Mouse (Mus musculus): ENCODE measurements around the gene Nipsnap2.
"Not testable (repeated sequence)": the region's sequence is repeated elsewhere in the genome, so short reads cannot be mapped to it uniquely, and the experiment has no call there.

Nipsnap2 gene

DNA sequence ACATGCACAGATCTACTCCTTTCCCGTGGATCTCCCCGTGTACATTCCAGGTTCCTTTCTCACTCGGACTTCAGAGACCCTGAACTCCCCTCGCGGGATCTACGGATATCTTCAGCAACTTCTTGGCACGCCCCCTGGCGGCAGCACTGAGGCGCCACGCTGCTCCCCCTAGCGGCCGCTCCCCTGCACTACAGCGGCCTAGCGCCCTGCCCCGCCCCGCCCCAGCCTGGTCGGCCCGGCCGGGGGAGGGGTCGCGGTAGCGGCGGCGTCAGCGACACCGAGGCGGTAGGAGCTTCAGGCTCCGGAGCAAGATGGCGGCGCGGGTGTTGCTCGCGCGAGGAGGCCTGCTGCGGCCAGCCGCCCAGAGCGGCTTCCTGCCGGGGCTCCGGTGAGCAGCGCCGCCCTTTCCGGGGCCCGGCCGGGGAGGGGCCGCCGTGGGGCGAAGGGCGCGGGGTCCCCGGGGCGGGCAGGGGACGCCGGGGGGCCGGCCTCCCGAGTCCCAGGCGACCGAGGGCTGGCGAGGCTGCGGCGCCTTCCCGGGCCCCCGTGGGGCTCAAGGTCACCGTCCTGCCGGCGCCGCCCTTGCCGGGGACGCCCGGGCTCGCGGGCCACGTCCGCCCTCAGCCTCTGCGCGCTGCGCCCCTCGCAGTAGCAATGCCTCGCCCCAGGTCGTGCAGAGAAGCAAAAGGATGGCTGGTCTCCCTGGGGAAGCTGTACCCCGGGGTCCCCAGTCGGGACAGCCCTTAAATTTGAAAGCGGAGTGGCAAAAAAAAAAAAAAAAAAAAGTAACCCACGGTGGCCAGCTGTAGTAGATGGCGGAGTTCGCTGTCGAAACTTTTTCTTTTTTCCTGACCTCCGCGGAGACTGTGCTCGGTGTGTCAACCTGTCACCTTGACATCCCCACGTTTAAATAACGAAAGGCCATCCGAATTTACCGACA, at the start of gene Nipsnap2:
Gene Nipsnap2 (plus strand): TSS at position 230 of the 940 bp plus-strand sequence.
- peak; percentile 55 for DNase-seq (ENCODE audit: low read depth, low spot score)

DNA sequence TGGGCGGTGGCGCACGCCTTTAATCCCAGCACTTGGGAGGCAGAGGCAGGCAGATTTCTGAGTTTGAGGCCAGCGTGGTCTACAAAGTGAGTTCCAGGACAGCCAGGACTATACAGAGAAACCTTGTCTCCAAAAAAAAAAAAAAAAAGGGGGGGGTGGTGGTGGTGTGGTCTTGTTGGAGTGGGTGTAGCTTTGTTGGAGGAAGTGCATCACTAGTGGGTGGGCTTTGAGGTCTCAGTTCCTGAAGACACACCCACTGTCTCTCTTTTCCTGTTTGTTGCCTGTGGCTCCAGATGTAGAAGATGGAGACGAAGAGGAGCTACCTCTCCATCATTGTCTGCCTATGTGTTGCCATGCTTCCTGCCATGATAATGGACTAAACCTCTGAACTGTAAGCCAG, 39.7 kb upstream of the Nipsnap2 start:
- not testable (repeated sequence) for DNase-seq (ENCODE audit: low read depth, low spot score)

DNA sequence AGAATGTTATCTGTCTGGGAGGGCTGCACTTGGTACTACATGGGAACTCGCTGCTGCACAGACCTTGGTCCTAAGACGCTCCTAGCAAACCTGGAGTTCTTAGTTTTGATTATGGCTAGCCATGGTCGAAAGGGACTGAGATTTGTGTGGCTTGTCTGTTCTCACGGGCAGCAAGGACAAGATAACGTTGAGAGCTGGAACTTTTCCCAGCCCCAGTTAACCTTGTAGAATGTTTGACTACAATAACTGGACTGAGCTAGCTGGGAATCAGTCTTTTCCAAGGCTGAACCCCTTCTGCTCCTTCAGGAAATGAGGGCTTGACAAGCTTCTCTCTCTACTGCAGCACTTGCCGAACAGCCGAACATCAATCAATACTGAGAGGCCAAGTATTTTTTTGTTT, 37.2 kb upstream of the Nipsnap2 start:
- no peak for DNase-seq (ENCODE audit: low read depth, low spot score)

DNA sequence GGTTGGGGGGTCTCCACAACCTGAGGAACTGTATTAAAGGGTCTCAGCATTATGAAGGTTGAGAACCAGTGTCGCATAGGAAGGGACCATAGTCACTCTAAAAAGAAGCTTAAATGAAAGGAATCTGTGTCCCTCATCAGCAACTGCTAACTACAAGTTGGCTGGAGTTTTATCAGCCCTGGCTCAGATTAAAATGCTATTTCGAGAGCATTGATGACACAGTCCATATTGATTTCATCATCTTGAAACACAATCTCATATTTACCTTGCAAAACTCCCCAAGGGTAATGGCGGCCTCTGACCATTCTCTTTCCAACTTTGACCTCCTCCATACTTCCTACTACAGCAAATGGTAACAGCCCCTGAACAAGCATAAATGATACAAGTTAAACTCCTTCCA, 34.3 kb upstream of the Nipsnap2 start:
- DNase-seq (ENCODE audit: low read depth, low spot score) = no peak

DNA sequence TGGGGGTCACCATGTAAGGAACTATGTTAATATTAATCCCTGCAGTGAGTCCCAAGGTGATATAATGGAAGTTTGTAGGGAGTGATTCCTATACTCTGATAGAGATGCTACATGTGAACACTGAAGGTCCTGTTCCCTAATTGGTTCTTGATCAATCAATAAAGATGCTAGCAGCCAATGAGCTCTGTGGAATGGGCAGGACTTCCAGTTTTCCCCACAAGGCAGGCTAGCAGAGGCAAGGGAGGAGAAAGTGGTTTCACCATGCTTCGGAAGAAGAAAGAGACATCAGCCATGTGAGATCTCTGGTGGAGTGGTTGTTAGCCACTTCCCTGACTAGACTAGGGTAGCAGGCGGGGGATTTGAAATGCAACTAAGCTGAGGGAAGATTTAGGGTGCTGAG, 24.4 kb upstream of the Nipsnap2 start:
- DNase-seq (ENCODE audit: low read depth, low spot score) = no peak

DNA sequence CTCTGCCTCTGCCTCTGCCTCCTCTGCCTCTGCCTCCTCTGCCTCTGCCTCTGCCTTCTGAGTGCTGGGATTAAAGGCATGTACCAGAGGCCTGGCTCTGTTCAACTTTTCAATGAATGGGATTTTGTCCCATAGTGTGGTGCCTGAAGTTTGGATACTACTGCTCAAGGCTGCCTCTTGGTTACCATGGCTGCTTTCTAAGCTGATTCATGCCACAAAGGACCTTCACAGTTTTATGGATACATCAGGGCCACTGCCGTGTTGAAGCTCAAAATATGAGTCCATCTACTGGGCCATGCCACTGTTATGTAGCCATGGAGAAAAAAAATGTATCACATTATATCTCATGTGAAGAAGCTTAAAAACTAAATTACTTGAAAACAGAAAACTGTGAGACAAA, 23.2 kb upstream of the Nipsnap2 start:
- no peak for DNase-seq (ENCODE audit: low read depth, low spot score)

DNA sequence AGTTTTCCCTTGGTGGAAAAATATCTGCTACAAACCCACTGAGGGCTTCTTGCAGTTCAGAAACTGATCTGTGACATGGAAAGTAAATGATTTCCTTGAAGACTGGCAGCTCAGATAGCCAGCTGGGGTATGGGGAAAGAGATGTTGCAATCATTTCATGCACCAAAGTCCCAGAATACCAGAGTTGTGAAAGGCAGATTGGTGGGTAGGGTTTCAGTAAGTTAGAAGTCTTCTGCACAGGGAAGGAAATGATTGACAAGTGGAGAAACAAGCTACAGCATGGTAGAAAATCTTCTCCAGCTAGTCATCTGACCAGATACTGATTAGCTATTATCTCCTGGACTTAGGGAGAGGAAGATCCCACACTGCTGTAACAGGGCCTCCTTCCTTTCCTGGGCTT, 21.5 kb upstream of the Nipsnap2 start:
- no peak for DNase-seq (ENCODE audit: low read depth, low spot score)

DNA sequence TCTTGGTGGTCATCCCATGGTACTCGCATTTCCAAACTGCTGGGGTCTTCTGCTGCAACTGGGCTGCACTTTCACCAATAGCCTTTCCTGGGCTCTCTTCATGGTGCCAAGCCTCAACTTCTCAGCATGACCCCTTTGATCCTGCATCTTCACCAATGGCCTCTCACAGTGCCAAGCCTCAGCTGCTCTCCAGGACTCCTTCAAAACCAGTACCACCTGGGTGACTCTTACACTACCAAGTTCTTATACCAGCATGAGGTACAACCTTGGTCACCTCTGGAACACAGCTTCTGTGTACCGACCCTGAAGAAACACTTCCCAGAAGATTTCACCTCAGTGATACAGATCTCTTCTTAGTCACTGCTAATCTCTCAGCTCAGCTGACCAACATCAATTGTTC, 16.5 kb upstream of the Nipsnap2 start, which contains the start of gene Sept14:
Gene Sept14 (minus strand): TSS at position 101 of the 400 bp plus-strand sequence.
- DNase-seq (ENCODE audit: low read depth, low spot score) = no peak

DNA sequence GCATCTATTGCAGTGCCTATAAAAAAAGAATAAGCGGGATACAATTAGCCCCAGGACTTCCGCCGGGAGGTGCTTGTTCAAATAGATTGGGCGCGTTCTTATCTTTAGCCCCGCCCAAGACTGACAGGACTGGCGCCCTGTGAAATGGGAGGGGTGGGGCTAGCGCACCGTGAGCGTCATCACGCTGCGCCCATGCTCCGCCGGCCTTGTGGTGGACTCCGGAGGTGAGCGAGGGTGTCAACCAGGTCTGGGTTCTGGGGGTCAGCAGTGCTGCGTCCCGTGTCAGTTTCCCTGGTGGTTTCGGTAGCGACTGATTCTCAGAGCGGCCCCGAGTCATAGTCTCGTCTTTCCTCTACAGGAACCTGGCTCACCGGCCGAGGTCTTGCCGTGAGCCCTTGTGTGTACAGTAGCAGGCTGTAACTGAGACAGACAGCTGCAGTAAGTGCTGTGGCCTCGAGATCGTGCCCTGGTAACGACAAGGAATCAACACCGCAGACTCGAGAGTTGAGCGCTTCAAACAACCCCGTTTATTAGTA, 9.5 kb upstream of the Nipsnap2 start, which contains the start of gene Mrps17:
Gene Mrps17 (plus strand): TSS at position 172 of the 536 bp plus-strand sequence.
- DNase-seq (ENCODE audit: low read depth, low spot score) = peak; percentile 92

DNA sequence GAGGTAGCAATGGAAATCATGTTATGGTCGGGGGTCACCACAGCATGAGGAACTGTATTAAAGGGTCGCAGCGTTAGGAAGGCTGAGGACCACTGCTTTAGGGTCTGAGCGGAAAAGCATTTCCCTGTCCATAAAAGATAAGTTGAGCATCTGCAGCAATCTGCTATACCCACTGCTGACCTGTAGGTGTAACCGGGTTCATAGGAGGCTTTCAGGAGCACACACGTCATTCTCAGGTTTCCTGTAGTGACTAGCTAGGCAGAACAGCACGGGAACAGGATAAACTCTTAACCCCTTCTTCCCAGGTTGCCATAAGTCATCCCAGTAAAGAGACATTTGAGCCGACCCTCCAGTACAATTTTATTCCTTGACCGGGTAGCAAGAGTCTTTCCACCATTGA, 7.8 kb upstream of the Nipsnap2 start:
- DNase-seq (ENCODE audit: low read depth, low spot score) = no peak

DNA sequence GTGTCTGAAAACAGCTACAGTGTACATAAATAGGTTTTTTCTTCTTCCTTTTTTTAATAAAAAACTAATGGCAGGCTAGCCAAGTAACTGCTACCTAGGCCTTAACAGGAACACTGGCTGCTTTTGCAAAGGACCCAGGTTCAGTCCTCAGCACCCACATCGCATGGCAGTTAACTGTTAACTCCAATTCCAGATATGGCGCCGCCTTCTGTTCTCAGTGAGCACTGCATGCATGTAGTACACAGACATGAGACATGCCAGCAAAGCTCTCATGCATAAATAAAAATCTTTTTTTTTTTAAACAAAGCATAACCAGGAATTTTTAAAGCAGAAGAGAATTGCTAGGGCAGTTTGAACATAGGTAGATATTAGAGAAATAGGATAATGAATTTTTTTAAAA, 4.7 kb upstream of the Nipsnap2 start:
- no peak for DNase-seq (ENCODE audit: low read depth, low spot score)

DNA sequence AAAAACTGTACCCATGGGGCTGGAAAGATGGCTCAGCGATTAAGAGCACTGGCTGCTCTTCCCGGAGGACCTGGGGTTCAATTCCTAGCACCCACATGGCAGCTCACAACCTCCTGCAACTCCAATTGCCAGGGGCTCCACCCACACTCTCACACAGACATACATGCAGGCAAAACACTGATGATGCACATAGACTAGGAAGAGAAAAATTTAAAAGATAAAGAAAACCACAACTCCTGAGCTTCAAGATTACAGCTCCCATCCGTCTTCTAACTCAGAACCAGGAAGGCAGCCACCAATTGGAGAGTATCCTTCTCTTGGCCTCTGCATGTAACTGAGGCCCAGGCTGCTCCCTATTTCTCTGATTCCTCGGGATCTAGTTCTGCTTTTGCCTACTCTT, 595 bp upstream of the Nipsnap2 start:
- no peak for DNase-seq (ENCODE audit: low read depth, low spot score)

DNA sequence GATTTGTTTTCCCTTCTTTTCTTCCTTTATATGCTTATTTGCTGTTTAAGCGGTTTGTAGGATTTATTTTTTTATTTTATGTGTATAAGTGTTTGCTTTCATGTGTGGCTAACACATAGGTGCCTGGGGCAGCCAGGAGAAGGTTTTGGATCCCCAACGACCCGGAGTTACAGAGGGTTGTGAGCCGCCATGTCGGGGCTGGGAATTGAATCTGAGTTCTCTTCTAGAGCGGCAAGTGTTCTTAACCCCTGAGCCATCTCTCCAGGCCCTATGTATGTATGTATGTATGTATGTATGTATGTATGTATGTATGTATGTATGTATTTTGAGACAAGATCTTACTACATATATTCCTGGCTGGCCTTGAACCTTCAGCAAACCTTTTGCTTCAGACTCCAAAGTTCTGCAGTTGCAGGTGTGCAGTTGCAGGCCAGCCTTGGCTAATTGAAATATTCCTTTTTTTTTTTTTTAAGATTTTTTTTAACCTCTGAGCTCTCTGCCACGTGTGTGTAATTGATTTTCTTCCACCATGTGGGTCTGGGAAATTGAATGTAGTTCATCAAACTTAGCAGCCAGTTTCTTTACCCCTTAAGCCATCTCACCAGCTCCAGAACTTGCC, 1.0 kb downstream of the Nipsnap2 start:
- DNase-seq (ENCODE audit: low read depth, low spot score) = no peak

DNA sequence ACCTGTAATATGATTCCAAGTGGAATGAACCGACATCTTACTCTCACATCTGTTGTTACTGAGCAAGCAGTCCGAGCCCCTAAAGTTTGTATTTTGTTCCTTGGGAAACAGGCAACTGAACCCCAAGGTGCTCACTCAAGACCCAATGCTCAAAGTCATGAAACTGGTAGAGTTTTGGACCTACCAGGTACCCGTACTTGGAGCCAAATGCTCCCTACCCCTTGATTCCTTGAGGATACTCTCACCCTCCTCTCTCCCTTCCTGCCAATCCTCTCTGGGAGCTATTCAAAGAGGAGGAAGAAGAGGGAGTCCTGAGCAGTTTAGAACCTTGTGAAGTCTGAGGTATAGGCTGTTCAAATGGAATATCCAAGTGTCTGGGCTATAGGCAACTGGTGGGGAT, 1.9 kb downstream of the Nipsnap2 start:
- DNase-seq (ENCODE audit: low read depth, low spot score) = no peak

DNA sequence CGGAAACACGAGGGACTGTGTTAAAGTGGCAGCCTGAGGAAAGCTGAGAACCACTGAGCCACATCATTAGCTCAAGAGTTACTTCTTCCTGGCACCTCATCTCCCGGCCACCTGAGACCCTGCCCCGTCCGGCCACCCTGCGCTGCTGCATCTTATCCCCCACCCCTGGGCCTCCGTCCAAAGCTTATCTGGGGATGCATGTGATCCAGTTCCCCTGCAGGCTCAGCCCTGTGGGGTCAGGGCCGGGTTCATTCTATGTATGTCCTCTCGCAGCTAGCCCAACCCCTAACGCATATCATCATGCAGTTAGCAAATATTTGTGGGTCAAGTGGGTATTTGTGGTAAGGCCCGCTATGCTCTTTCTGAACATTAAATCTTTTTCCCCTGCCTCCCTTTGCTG, 4.4 kb downstream of the Nipsnap2 start:
- DNase-seq (ENCODE audit: low read depth, low spot score) = no peak

DNA sequence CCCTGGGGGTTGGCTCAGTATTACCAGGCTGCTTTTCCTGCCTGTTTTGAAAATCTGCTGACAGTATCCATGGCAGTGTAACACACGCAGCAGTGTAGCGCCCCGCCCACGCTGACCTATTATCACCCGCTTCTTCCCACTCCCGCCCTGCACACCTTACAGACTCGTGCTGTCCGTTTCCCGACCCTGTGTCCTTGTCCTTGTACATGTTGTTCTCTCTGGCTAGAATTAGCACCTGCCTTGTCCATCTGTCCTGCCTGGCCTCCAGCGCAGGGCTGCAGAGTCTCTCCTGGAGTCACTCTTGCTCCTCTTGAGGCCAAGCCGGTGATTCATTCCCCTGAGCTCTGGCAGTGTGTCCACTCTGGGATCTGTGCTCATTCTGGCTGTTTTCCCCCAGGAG, 5.5 kb downstream of the Nipsnap2 start:
- DNase-seq (ENCODE audit: low read depth, low spot score) = no peak

DNA sequence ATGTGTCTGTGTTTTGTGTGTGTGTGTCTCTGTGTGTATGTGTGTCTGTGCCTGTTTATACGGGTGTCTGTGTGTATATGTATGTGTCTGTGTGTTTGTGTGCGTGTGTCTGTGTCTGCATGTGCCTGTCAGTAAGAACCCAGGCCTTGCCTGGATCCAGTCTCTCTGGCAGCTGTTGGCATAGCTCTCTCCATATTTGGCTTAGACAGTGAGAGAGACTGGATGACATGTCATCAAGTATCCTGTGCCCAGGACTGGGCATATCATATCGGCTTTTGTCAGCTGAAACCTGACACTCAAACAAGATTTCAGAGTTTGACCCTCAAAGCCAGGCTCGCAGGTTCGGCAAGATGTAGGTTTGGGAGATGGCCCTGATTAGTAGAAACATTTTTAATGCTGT, 6.2 kb downstream of the Nipsnap2 start:
- no peak for DNase-seq (ENCODE audit: low read depth, low spot score)

DNA sequence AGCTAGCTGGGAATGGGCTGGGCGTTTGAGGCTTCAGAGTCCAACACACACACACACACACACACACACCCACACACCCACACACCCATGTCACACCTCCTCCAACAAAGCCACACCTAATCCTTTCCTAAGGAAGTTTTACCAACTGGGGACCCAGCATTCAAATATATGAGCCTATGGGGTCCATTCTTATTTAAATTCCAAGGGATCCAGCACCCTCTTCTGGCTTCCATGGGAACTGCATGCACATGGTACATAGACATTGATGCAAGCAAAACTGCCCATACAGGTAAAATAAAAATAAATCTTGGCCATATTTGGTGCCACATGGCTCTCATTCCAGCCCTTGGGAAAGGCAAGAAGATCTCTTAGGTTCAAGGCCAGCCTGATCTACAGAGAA, 16.1 kb downstream of the Nipsnap2 start:
- no peak for DNase-seq (ENCODE audit: low read depth, low spot score)

DNA sequence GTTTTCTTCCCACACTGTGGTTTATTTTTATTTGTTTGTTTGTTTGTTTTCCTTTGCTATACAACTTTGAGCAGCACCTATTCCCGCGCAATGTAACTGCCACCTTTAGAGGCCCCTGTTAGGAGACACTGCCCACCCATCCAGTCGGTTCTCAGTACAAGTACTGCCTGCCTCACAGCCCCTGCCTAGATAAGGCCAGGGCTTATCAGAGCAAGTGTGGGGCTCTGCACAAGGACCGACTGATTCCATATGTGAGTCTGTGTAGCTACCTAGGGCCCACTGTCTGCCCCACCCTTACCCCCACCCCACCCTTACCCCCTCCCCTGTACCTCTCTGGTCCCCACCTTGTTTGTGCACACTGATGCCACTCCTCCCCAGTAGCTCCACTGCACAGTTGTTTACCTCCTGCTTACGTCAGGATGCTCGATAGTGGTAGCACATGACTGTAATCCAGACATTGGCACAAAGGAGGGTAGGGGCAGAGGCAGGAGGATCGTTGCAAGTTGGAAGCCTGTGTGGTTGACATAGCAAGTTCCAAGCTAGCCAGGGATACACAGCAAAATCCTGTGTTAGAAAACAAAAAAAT, 18.1 kb downstream of the Nipsnap2 start:
- DNase-seq (ENCODE audit: low read depth, low spot score) = no peak

DNA sequence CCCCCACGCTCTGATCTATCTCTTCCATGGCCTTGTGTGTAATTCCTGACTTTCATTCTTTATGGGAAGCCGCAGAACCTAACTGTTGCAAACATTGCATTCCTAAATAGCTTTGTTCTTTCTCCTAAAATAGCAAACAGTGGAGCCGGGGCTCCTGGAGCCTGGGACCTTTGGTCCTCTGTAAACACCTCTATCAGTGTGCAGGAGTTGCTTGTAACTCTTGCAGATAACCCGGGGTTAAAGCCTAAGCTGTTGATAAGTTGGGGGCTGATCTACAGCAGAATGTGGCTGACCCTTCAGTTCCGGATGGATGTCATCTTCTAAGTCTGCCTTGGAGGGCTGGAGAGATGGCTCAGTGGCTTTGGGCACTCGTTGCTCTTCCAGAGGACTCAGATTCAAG, 19.2 kb downstream of the Nipsnap2 start:
- no peak for DNase-seq (ENCODE audit: low read depth, low spot score)

DNA sequence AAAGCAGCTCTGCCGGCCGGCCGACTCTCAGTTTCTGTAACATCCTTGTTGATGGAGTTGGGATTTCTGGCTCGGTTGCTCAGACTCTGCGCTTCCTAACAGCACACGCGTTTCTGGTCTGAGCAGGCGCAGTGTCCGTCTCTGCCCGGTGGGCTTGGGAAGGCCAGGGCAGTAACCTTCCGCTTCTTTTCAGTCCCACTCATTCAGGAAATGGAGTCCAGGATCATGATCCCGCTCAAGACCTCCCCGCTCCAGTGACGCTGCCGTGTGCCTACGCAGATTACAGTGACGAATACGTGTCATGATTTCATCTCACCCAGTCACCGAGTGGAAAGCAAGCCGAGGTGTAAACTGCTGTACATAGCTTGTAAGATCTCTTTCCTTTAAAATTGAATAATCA, 32.0 kb downstream of the Nipsnap2 start:
- DNase-seq (ENCODE audit: low read depth, low spot score) = no peak

DNA sequence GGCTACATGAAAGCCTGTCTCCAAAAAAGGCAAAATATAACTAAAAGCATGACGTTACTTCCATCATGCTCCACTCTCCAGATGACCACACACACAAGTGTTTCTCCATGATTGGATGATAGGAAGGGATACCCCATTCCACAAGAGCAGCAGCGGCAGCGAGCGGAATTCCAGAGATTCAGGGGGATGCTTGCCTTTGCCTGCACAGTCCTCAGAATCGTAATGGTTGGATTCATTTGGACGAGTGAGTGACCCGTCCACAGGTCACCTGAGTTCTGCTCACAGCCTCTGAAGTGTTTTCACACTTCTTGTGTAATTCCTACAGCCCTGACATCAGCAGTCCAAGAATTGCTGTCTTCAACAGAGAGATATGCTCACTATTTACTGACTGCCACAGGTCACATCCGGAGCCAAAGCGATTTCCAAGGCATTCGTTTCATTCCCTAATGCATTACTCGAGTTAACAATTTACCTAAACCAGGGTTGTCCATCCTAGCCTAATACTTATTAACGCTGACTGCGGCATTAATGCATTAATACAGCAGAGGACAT, 35.1 kb downstream of the Nipsnap2 start:
- no peak for DNase-seq (ENCODE audit: low read depth, low spot score)

Data from telencephalon, adult 2 months (tissue).